Mouse (Mus musculus): ENCODE measurements around the gene Ntm.

DNA sequence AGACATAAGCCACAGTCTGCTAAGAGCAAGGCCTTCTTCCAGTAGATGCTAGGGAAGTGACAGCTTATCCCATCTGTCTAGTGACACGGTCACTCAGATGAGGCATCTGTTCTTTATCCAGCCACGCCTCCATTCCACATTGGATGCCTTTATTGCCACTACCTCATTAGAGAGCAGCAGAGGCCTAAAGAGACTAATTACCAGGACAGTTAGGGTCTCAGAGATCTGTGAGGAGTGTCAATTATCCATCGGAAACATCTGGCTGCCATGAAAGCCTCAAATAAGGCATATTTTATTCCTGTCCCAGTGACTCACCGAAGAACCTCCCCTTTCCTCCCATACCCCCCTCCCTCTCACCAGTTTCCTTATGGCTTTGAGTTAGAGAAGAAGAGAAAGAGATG lies 963.0 kb downstream of the Ntm start:
- TF ChIP-seq CTCF (IDR thresholded peaks at IDR 0.05; ENCODE audit: control insufficient read depth, insufficient read depth, insufficient read length): no peak
- no peak for TF ChIP-seq CEBPB (IDR thresholded peaks at IDR 0.05; ENCODE audit: low read depth)
- TF ChIP-seq USF1 (IDR thresholded peaks at IDR 0.05; ENCODE audit: low read depth): no peak
- no peak for TF ChIP-seq MYOG (IDR thresholded peaks at IDR 0.05; ENCODE audit: control insufficient read depth, extremely low read depth, insufficient read length)
- no peak for TF ChIP-seq MAX (IDR thresholded peaks at IDR 0.05)

Measured in C2C12 (cell line).